Mouse (Mus musculus) erythroblast, embryonic 14.5 days (primary cell): ENCODE measurements around the gene G6pc3.

ENCODE experiments used
- GATA1 ChIP-seq: IDR thresholded peaks from 2 replicates; pipeline ENCODE4 v1.6.1; 2012; ENCODE audit warnings: low read length, inconsistent platforms, mixed read lengths
- TAL1 ChIP-seq: IDR thresholded peaks from 3 replicates; pipeline ENCODE4 v1.6.1; 2012; ENCODE audit warnings: low read length, inconsistent platforms, mixed read lengths

GRCm38 (mm10) chr11:102211936-102212341 lies 22.5 kb downstream of the G6pc3 start:
- TF ChIP-seq GATA1 (no peak), TAL1 (no peak)
